Mouse (Mus musculus) ES-Bruce4 (cell line): ENCODE measurements around the gene Klk10. TPM values are rescaled to one million over a fixed set of nuclear protein-coding genes. Genes with fewer than 3 reads are reported as not detected.
A peak's percentile ranks its signal among the peaks of the same experiment; 100 is the strongest.

ENCODE experiments used
- H3K27ac ChIP-seq: 2 replicates; pipeline ENCODE4 v1.5.1; 2012; ENCODE audit warnings: low read length, inconsistent platforms; ENCODE audit not compliant: insufficient read depth
- H3K27me3 ChIP-seq: 2 replicates; pipeline ENCODE4 v1.6.1; 2012; ENCODE audit warnings: mild to moderate bottlenecking, low read length, inconsistent platforms; ENCODE audit not compliant: control insufficient read depth, poor library complexity, insufficient read depth, severe bottlenecking
- H3K36me3 ChIP-seq: 2 replicates; pipeline ENCODE4 v1.6.1; 2012; ENCODE audit warnings: inconsistent platforms, mild to moderate bottlenecking, low read length, moderate library complexity; ENCODE audit not compliant: control insufficient read depth, poor library complexity, insufficient read depth, severe bottlenecking
- H3K4me1 ChIP-seq: one replicate; pipeline ENCODE4 v1.8.1; 2011; ENCODE audit warnings: low read length; ENCODE audit not compliant: control insufficient read depth, insufficient read depth
- H3K4me3 ChIP-seq: 2 replicates; pipeline ENCODE4 v1.5.1; 2011; ENCODE audit warnings: low read depth, mild to moderate bottlenecking, low read length
- H3K9ac ChIP-seq: 2 replicates; pipeline ENCODE4 v1.6.1; 2012; ENCODE audit warnings: low read depth, mild to moderate bottlenecking, inconsistent platforms; ENCODE audit not compliant: poor library complexity, severe bottlenecking
- H3K9me3 ChIP-seq: replicated peaks from 2 replicates; pipeline ENCODE4 v1.6.1; 2012; ENCODE audit warnings: mild to moderate bottlenecking, low read length, inconsistent platforms; ENCODE audit not compliant: control insufficient read depth, poor library complexity, insufficient read depth, severe bottlenecking
- CTCF ChIP-seq: IDR thresholded peaks from one replicate; pipeline ENCODE4 v1.8.1; 2011; ENCODE audit warnings: low read depth, low read length
- EP300 ChIP-seq: IDR thresholded peaks from 2 replicates; pipeline ENCODE4 v1.6.1; 2011; ENCODE audit warnings: low read depth, low read length; ENCODE audit not compliant: insufficient read depth
- POLR2A ChIP-seq: IDR thresholded peaks from one replicate; pipeline ENCODE4 v1.8.1; 2011; ENCODE audit warnings: low read length; ENCODE audit not compliant: insufficient read depth
- polyA plus RNA-seq: library from polyadenylated mRNA; stranded (reverse); fragments of >200 nt; gene quantifications from 2 replicates; pipeline ENCODE4 v1.2.4, GENCODE M21; 2011; ENCODE audit warnings: low read depth; ENCODE audit not compliant: missing spikeins, insufficient read depth, insufficient read length

Gene Klk10
- polyA plus RNA-seq, 1 experiment = 1.2 TPM

DNA sequence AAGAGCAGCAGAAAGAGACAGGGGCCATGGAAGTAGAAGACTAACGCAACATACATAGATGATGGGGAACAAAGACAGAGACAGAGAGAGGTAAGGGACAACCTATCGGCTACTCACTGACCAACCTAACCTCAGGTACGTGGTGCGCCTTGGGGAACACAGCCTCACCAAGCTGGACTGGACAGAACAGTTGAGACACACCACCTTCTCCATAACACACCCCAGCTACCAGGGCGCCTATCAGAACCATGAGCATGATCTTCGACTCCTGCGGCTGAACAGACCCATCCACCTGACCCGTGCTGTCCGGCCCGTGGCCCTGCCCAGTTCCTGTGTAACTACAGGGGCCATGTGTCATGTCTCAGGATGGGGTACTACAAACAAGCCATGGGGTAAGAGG is 10.1 kb upstream of the Klk10 start:
- Histone ChIP-seq H3K9me3 (no peaks in the 10 kb centered on the region), H3K4me3 (no peak overlapping the region), H3K9ac (no peak overlapping the region), H3K4me1 (peaks cover 5% of the 10 kb centered on the region), H3K27ac (no peak overlapping the region), H3K36me3 (no peaks in the 10 kb centered on the region), H3K27me3 (no peaks in the 10 kb centered on the region)
- TF ChIP-seq EP300 = no peak
- TF ChIP-seq POLR2A = no peak
- no peak for TF ChIP-seq CTCF

DNA sequence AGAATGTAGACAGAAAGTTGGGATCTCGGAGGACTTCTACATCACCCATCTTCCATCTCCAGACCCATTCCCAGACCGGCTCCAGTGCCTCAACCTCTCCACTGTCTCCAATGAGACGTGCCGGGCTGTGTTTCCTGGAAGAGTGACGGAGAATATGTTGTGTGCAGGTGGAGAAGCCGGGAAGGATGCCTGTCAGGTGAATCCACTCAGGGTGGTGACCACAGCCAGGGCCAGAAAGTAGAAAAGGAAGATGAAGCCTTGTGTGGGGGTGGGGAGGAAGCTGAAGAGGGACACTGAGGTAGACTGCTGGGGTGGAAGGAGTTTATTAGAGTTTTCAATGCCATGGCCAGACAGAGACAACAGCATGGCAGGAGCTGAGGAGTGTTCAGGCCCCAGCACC is 8.9 kb upstream of the Klk10 start:
- Histone ChIP-seq H3K27me3 (no peaks in the 10 kb centered on the region), H3K9me3 (no peaks in the 10 kb centered on the region), H3K4me1 (peaks cover 6% of the 10 kb centered on the region), H3K4me3 (no peak overlapping the region), H3K9ac (no peak overlapping the region), H3K36me3 (no peaks in the 10 kb centered on the region), H3K27ac (no peak overlapping the region)
- TF ChIP-seq EP300 = no peak
- no peak for TF ChIP-seq POLR2A
- TF ChIP-seq CTCF = no peak

DNA sequence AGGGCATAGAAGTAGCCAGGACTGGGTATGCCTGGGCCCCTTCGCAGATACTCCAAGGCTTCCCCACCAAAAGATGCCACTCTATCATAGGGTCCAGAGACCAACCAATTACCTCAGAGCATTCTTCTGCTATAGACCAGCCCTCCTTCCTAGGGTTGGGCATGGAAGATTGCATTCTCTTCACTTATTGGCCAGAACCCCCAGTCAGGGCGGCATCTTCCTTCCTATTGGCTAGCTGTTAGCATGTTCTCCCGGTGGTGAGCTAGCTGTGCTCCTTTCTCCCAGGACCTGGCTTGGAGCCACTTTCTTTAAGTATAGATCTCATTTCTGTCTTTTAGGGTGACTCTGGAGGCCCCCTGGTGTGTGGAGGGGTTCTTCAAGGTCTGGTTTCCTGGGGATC is 7.9 kb upstream of the Klk10 start:
- Histone ChIP-seq H3K4me1 (peaks cover 6% of the 10 kb centered on the region), H3K36me3 (no peaks in the 10 kb centered on the region), H3K4me3 (no peak overlapping the region), H3K27ac (no peak overlapping the region), H3K9ac (no peak overlapping the region), H3K9me3 (no peaks in the 10 kb centered on the region), H3K27me3 (no peaks in the 10 kb centered on the region)
- TF ChIP-seq EP300 = no peak
- TF ChIP-seq CTCF = no peak
- TF ChIP-seq POLR2A = no peak

DNA sequence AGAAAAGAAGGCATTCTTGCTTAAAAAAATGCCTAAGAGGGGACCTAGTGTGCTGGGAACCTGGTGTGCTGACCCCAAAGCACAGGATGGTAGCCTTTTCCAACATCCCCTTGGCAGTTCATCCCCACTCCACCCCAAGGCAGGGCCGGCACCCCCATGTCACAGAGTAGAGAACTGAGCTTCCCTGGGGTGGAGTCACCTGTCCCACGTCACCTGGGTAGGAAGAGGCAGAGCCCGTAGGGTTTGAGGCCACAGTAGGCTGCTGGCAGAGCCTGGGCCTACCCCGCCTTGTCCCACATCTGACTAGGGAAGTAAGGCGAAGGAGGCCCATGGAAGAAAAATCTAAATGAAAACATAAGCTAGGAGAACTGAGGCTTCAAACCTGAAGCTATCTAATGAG is 6.5 kb upstream of the Klk10 start, which contains the start of gene Klk11:
Gene Klk11, plus strand, starts transcription at position 241 of the 400 bp plus-strand sequence.
- Histone ChIP-seq H3K4me1 (peaks cover 3% of the 10 kb centered on the region), H3K27ac (peak within 1 kb of the TSS; percentile 38), H3K36me3 (no peaks in the 10 kb centered on the region), H3K9ac (peak within 1 kb of the TSS; percentile 19; the same call in 1 of the 2 replicates), H3K27me3 (no peaks in the 10 kb centered on the region), H3K4me3 (no peak within 1 kb of the TSS), H3K9me3 (no peaks in the 10 kb centered on the region)
- TF ChIP-seq EP300 (no peak), POLR2A (no peak), CTCF (no peak)

DNA sequence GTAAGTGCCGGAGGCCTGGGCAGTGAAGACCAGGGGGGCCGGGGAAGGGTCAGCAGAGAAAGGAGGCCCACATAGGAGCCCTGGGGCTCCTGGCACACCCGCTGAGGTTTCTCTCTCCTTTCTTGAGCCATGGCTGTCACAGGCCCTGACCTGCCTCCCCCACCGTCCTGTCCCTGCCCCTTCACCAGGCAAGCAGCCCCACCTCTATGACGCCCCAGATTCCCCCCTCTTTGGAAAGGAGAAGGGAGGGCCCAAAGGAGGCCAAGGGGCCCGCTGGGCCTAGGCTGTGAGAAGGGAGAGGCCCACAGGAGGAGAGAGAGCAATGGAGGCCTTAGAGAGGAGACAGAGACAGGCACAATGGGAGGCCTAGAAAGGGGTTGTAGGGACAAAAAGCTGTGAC is 6.0 kb upstream of the Klk10 start:
- Histone ChIP-seq H3K36me3 (no peaks in the 10 kb centered on the region), H3K4me3 (no peak overlapping the region), H3K4me1 (peaks cover 5% of the 10 kb centered on the region), H3K9ac (peak overlapping the region; percentile 19; the same call in 1 of the 2 replicates), H3K27me3 (no peaks in the 10 kb centered on the region), H3K27ac (no peak overlapping the region), H3K9me3 (no peaks in the 10 kb centered on the region)
- TF ChIP-seq POLR2A = no peak
- no peak for TF ChIP-seq CTCF
- TF ChIP-seq EP300 = no peak

DNA sequence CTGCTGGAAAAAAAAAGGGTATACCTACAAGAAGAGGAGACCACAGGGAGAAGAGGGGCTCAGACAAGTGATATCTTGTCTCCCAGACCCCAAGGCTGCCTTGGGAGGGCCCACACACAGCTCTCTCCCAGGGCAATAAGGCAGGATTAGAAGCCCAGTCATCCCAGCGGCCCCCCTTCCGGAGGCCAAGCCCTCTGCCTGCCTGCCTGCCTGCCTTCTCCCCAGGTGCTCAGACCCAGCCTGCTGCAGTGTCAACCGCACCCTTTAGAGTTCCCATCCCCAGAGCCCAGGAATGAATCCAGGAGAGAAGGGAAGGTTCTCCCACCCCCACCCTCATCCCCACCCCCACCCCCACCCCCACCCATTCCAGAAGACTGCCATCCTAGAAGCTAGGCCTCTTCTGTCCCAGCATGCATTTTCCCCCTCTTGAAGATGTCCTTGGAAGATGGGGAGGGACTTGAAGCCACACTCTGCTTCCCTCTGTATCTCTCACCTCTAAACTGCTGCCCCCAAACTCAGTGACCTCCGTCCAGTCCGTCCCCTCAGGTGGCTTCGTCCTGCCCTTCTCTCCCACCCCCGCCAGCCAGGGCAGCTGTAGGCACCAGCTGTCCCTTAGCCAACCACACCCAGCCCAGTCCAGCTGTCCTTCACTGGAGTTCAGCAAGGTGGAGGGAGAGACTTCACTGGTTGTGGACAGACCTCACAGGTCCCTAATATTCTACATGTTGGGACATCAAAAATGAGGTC is 5.4 kb upstream of the Klk10 start:
- Histone ChIP-seq H3K27me3 (no peaks in the 10 kb centered on the region), H3K4me3 (no peak overlapping the region), H3K9me3 (no peaks in the 10 kb centered on the region), H3K27ac (peak overlapping the region; percentile 38), H3K36me3 (no peaks in the 10 kb centered on the region), H3K4me1 (peaks cover 7% of the 10 kb centered on the region), H3K9ac (peak overlapping the region; percentile 19; the same call in 1 of the 2 replicates)
- TF ChIP-seq EP300 = no peak
- TF ChIP-seq POLR2A = no peak
- TF ChIP-seq CTCF = no peak
